Comparison of ENCODE assay signal across 11 mouse cellular contexts in the genomic region with DNA sequence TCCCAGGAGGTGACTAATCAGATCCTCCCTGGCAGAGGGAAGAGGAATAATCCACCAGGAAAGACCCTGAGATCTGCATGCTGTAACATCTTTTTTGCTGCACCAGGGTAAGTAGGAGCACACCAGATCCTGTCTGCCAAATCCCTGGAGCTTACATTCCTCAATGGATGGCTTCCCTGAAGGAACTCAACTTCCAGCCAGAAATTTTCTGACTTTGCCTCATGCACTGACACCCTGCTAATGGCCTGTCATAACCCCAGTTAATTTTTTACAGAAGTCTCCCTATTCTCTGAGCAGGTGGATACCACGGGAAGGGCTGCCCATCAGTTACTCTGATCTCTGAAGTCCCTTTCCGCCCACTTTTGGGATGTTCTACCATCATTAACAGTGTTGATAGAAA.
"Had no signal": no experiment of that assay in that cellular context is flagged by ENCODE, and none has a peak within 500 bp of the region (broad histone marks: within the 10 kb centered on the region; RNA-seq: fewer than 3 reads in every experiment).

No protein-coding gene starts in this region.

- H3K9ac ChIP-seq: intestine, embryonic 15.5 days; limb, embryonic 15.5 days; liver, embryonic 13.5 days; midbrain, embryonic 15.5 days; neural tube, embryonic 12.5 days had no signal

- H3K4me1 ChIP-seq: intestine, embryonic 15.5 days; liver, embryonic 13.5 days; midbrain, embryonic 15.5 days; neural tube, embryonic 12.5 days had no signal

- H3K27me3 ChIP-seq: intestine, embryonic 15.5 days; limb, embryonic 15.5 days; liver, embryonic 13.5 days; midbrain, embryonic 15.5 days; neural tube, embryonic 12.5 days had no signal

- H3K4me3 ChIP-seq: intestine, embryonic 15.5 days; limb, embryonic 15.5 days; liver, embryonic 13.5 days; midbrain, embryonic 15.5 days; neural tube, embryonic 12.5 days had no signal

- H3K27ac ChIP-seq: intestine, embryonic 15.5 days; limb, embryonic 15.5 days; liver, embryonic 13.5 days; midbrain, embryonic 15.5 days; neural tube, embryonic 12.5 days had no signal

- H3K36me3 ChIP-seq: intestine, embryonic 15.5 days; limb, embryonic 15.5 days; liver, embryonic 13.5 days; midbrain, embryonic 15.5 days; neural tube, embryonic 12.5 days had no signal

- DNase-seq: liver, embryonic 13.5 days; lung, adult 18-20 months; lung, postnatal 36 days; retina, postnatal 1 day; spleen, adult 18-20 months; thymus, adult 2 months; thymus, postnatal 25 days had no signal

- H3K9me3 ChIP-seq: intestine, embryonic 15.5 days; limb, embryonic 15.5 days; liver, embryonic 13.5 days; midbrain, embryonic 15.5 days; neural tube, embryonic 12.5 days had no signal

- ATAC-seq: intestine, embryonic 15.5 days; midbrain, embryonic 15.5 days had no signal

- H3K4me2 ChIP-seq: intestine, embryonic 15.5 days; limb, embryonic 15.5 days; liver, embryonic 13.5 days; midbrain, embryonic 15.5 days; neural tube, embryonic 12.5 days had no signal
